Mouse (Mus musculus) brown adipose tissue, adult 24 weeks (tissue): ENCODE measurements around the gene Tbx18. TPM values are rescaled to one million over a fixed set of nuclear protein-coding genes. Genes with fewer than 3 reads are reported as not detected.

ENCODE experiments used
- H3K27ac ChIP-seq: fragments of 200-500 bp; replicated peaks from 2 replicates; pipeline ENCODE4 v1.5.1; 2012; ENCODE audit warnings: low read depth, mild to moderate bottlenecking, low read length
- H3K4me1 ChIP-seq: fragments of 200-500 bp; 2 replicates; pipeline ENCODE4 v1.6.1; 2012; ENCODE audit warnings: low read length, mixed read lengths; ENCODE audit not compliant: control insufficient read depth, insufficient read depth, insufficient read length
- H3K4me3 ChIP-seq: fragments of 200-500 bp; 2 replicates; pipeline ENCODE4 v1.5.1; 2012; ENCODE audit warnings: low read depth, mild to moderate bottlenecking, low read length, moderate library complexity; ENCODE audit not compliant: insufficient read depth
- polyA plus RNA-seq: library from polyadenylated mRNA; stranded (reverse); fragments of >200 nt; gene quantifications from 2 replicates; pipeline ENCODE4 v1.2.4, GENCODE M21; 2012; ENCODE audit not compliant: missing spikeins, insufficient read depth, insufficient read length

The Tbx18 gene
- polyA plus RNA-seq, 1 experiment, result 1.5 TPM

GRCm38 (mm10) chr9:87730271-87730960 lies 644 bp downstream of the Tbx18 start:
- Histone ChIP-seq H3K4me1 (no peaks in the 10 kb centered on the region), H3K27ac (peak overlapping the region; percentile 33; the same call in 1 of the 2 replicates), H3K4me3 (peak overlapping the region; percentile 61)

DNA sequence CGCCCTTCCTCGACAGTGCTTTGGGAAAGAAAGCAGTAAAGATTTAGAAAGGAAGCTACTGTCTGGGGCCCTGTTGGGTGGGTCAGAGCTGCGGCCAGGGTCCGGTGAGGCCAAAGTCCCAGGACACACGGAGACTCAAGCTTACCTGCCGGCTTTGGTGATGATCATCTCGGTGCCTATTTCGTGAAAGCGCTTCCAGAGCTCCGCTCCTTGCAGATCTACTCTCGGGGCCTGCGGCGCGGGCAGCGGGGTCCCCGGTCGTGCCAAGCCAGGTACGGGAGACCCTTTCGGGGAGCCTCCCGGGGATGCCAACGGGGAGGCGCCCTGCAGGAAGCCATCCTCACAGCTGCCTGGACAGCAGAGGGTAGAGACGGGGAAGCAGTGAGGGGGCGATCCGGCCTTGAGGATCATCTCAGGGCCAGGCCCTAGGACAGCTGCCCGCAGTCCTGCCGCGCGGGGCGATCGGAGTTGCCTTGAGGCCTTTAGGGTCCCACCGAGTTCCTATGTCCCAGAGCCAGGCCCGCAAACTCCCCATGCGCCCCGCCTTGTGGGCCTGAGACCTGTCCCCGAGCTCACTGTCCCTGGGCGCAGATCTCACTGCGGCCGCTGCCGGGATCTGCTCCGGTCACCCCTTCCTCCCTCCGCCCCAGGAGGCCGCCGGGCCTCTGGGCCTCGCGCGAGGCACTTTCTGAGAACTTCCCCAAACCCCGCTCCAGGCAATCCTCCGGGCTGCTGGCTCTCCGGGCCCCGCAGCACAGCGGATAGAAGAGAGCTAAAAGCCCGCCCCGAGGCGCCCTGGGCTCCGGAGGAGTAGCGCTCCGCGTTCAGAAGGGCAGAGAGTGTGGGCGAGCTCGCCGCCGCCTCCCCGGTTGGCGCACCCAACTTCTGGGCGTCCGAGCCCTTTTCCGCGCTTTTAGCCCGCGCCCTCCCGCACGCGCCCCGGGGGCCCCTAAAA lies 1.5 kb downstream of the Tbx18 start:
- Histone ChIP-seq H3K4me1 (no peaks in the 10 kb centered on the region), H3K4me3 (peak overlapping the region; percentile 61), H3K27ac (peak overlapping the region; percentile 12; the same call in 1 of the 2 replicates)

DNA sequence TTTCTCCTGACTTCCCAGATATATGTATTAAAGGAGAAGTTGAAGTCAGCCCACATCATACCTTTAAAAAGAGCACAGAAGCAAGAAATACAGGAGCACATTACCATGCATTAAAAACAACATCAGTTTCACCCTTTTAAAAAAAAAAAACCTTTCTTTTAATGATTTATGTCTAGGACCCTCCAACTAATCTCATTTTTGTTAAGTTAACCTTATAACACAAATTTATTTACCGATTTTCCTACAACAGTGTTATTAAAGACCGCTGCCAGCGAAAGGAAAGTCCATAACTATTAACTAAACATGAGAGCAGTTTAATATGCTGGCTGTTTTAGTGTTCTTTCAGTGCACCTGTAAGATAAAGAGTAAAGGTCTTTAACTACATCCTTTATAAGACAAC lies 3.0 kb downstream of the Tbx18 start:
- no peak overlapping the region for H3K4me3 ChIP-seq
- no peaks in the 10 kb centered on the region for H3K4me1 ChIP-seq
- no peak overlapping the region for H3K27ac ChIP-seq

DNA sequence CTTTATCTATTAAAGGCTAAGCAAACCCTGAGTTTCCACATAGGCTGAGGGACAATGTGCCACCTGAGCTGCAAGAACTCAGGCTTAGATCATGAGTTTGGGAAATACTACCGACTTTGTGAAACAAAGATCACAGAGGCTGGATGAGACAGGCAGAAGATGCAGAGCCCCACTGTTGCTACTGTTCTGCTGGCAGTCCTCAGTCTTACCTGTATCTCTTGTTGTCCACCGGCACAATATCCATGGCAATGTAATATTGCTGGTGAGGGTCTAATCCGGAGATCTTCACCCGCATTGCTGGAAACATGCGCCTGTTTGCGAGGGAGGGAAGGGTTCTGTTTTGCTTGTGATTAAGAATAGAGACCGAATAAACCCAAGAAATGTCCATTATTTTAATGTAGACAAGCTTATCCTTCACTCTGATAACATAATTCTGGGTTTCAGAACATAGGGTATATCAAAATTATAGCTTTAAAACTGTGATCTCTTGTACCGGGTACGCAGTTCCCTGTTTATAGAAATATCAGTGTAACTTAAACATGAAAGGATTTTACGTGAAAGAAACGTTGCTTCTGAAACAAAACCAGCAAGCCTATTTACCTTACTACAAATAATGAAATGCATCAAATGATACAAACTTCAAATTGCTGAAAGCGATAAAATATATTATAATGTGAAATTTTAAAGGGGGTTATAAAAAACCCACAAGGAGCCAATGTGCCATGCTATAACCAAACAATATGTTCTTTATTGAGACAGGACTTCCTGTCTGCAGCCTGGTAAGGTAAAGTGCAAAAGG lies 3.7 kb downstream of the Tbx18 start:
- H3K27ac ChIP-seq, result no peak overlapping the region
- no peak overlapping the region for H3K4me3 ChIP-seq
- no peaks in the 10 kb centered on the region for H3K4me1 ChIP-seq

DNA sequence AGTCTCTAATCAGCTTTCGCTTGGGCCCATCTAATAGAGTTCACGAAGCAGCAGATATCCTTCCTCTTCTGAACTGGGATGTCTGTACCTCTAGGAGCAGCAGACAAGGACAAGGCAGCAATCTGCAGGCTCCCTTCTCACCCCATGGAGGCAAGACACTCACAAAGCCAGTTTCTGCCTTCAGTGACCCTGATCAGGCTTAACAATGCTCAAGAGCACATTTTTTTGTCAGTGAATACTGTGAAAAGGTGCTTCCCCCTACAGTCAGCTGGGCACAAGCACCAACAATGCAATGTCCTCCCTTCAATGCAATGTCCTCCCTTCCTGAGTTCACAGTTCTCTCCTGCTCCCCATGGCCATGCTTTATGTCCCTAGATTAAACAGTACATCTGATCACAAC lies 9.3 kb downstream of the Tbx18 start:
- Histone ChIP-seq H3K4me1 (no peaks in the 10 kb centered on the region), H3K4me3 (no peak overlapping the region), H3K27ac (no peak overlapping the region)

GRCm38 (mm10) chr9:87710360-87710759 lies 20.7 kb downstream of the Tbx18 start:
- no peak overlapping the region for H3K27ac ChIP-seq
- no peaks in the 10 kb centered on the region for H3K4me1 ChIP-seq

DNA sequence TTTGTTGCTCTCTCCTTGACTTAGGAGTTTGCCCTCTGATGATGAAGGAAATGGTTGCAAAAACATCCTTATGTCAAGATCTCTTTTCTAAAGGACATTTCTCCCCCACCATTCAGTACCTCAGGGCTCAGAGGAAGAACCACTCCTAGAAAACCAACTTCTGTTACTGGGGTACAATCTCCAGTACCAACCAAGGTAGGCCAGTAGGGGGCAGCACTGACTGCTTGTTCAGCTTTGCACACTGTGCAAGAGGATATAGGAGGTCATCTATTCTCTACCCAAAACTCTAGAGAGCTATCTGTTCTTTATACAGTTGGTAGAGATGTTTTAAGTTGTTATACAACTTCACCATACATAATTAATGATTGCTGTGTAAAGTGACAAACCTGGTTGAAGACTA lies 22.9 kb downstream of the Tbx18 start:
- no peak overlapping the region for H3K27ac ChIP-seq
- H3K4me1 ChIP-seq, result no peaks in the 10 kb centered on the region
- no peak overlapping the region for H3K4me3 ChIP-seq

More at GRCm38 (mm10) chr9:87710360-87710759, 20.7 kb downstream of the Tbx18 start:
- H3K4me3 ChIP-seq, result no peak overlapping the region

GRCm38 (mm10) chr9:87702267-87702666 lies 28.8 kb downstream of the Tbx18 start:
- Histone ChIP-seq H3K4me3 (no peak overlapping the region), H3K4me1 (no peaks in the 10 kb centered on the region), H3K27ac (no peak overlapping the region)

DNA sequence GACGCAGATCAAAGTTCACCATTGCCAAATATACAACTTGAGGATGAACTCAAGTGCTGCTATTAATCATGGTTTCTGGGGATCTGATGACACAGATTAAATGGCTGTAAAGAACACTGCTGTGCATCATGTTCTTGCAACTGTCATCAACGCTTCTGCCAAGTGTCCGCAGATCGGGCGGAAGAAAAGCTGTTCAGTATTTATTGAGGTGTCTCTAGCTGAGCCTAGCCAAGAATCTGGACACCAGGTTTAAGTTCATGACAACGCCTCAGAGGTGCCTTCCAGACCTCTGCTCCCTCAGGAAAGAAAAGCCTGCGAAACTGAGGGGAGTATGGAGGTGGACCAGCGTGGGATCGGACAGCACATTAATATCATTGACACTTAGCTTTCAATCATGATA lies 44.1 kb downstream of the Tbx18 start:
- no peak overlapping the region for H3K27ac ChIP-seq
- H3K4me3 ChIP-seq, result no peak overlapping the region
- H3K4me1 ChIP-seq, result no peaks in the 10 kb centered on the region

DNA sequence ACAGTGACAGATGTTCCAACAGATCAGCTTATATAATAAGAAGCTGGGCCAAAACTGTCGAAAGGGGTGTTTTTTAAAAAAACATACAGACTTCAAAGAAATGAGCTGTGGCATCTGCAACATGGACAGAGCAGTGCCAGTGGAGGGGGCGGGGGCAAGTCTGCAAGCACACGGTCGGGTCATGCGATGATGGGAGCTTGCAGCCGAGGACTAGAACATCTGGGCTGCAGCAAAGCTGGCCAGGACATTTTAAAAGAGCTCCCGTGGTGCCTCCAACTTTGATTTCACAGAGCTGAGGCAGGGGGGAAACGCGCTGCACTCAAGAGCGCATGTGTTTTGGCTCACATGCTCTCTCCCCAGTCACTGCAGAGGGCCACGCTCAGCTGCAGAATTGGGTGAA lies 48.8 kb downstream of the Tbx18 start:
- H3K4me3 ChIP-seq, result no peak overlapping the region
- no peak overlapping the region for H3K27ac ChIP-seq
- H3K4me1 ChIP-seq, result no peaks in the 10 kb centered on the region
